Mouse (Mus musculus): Measurements from ENCODE around the gene Slc41a3.

Slc41a3 gene
- long read RNA-seq, experiment 1, transcript Slc41a3-202 (11 exons, 2,412 nt): minor isoform, 21 of 66 reads
- long read RNA-seq, experiment 1, transcript Slc41a3-201 (10 exons, 2,324 nt): major isoform, 26 of 66 reads
- long read RNA-seq, experiment 1, partial matches to known transcripts: 7 of 66 reads
- long read RNA-seq, experiment 1, other reads (novel, unspliced or antisense): 12 of 66 reads
- long read RNA-seq, experiment 2, transcript Slc41a3-202 (11 exons, 2,412 nt): minor isoform, 34 of 152 reads
- long read RNA-seq, experiment 2, transcript Slc41a3-201 (10 exons, 2,324 nt): major isoform, 86 of 152 reads
- long read RNA-seq, experiment 2, partial matches to known transcripts: 11 of 152 reads
- long read RNA-seq, experiment 2, other reads (novel, unspliced or antisense): 21 of 152 reads

- intact Hi-C loops (cut with DNase I): loop anchor here (5.0 kb wide), 1 partner anchor 48 kb away; no protein-coding TSS in a partner anchor
Observed at GRCm38 (mm10) chr6:90604533-90605297, at the start of gene Slc41a3. Gene Slc41a3 (plus strand): TSS chr6:90604725.

- intact Hi-C loops (cut with DNase I): no loop called here
Observed at GRCm38 (mm10) chr6:90556534-90557058, 47.9 kb upstream of the Slc41a3 start.

GRCm38 (mm10) chr6:90557077-90557476, 47.4 kb upstream of the Slc41a3 start:
- intact Hi-C loops (cut with DNase I): no loop called here

- intact Hi-C loops (cut with DNase I): no loop called here
Observed at GRCm38 (mm10) chr6:90557829-90558693, 46.5 kb upstream of the Slc41a3 start.

- intact Hi-C loops (cut with DNase I): no loop called here
Observed at GRCm38 (mm10) chr6:90560390-90561058, 44.0 kb upstream of the Slc41a3 start.

- intact Hi-C loops (cut with DNase I): no loop called here
Observed at GRCm38 (mm10) chr6:90561234-90561781, 43.2 kb upstream of the Slc41a3 start.

GRCm38 (mm10) chr6:90564240-90564639, 40.3 kb upstream of the Slc41a3 start:
- intact Hi-C loops (cut with DNase I): no loop called here

- intact Hi-C loops (cut with DNase I): no loop called here
Observed at GRCm38 (mm10) chr6:90565357-90566215, 38.9 kb upstream of the Slc41a3 start.

GRCm38 (mm10) chr6:90567486-90567885, 37.0 kb upstream of the Slc41a3 start:
- intact Hi-C loops (cut with DNase I): no loop called here

GRCm38 (mm10) chr6:90567928-90568327, 36.6 kb upstream of the Slc41a3 start:
- intact Hi-C loops (cut with DNase I): no loop called here

- intact Hi-C loops (cut with DNase I): no loop called here
Observed at GRCm38 (mm10) chr6:90568721-90569120, 35.8 kb upstream of the Slc41a3 start.

GRCm38 (mm10) chr6:90569736-90570383, 34.7 kb upstream of the Slc41a3 start:
- intact Hi-C loops (cut with DNase I): no loop called here

- intact Hi-C loops (cut with DNase I): no loop called here
Observed at GRCm38 (mm10) chr6:90570392-90570791, 34.1 kb upstream of the Slc41a3 start.

- intact Hi-C loops (cut with DNase I): loop anchor here (5.0 kb wide), 2 partner anchors 38 to 123 kb away; no protein-coding TSS in a partner anchor
Observed at GRCm38 (mm10) chr6:90575261-90575715, 29.2 kb upstream of the Slc41a3 start.

- intact Hi-C loops (cut with DNase I): loop anchor here (5.0 kb wide), 2 partner anchors 41 to 126 kb away; no protein-coding TSS in a partner anchor
Observed at GRCm38 (mm10) chr6:90578174-90578573, 26.4 kb upstream of the Slc41a3 start.

- intact Hi-C loops (cut with DNase I): no loop called here
Observed at GRCm38 (mm10) chr6:90582331-90582730, 22.2 kb upstream of the Slc41a3 start.

- intact Hi-C loops (cut with DNase I): no loop called here
Observed at GRCm38 (mm10) chr6:90588113-90588512, 16.4 kb upstream of the Slc41a3 start.

- intact Hi-C loops (cut with DNase I): no loop called here
Observed at GRCm38 (mm10) chr6:90590707-90591106, 13.8 kb upstream of the Slc41a3 start.

Data from adrenal gland (tissue).